Mouse (Mus musculus) WW6 (cell line): Measurements from ENCODE around the gene Zfp82.

ENCODE experiments used
- DNase-seq: peaks from one replicate; pipeline ENCODE4 v3.0.0-alpha.2; 2013; ENCODE audit warnings: low read depth, low spot score

Zfp82 gene

DNA sequence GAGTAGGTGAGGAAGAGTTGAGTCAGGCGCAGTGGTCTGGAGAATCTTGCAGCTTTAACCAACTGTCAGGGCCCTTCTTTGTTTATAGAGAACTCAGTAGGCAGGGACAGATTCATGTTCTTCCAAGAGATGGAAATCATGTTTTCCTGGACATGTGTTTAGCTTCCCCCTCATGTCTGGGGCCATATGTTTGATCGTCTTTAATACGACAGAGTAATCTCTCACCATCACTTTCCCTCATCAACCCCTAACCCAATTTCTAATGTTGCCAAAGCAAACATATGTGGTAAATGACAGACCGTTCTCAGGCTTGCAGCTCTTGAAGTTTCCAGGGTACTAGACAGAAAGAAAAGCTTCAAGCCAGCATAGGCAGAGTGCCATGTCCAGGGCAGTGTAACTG lies 24.6 kb downstream of the Zfp82 start:
- no peak for DNase-seq

DNA sequence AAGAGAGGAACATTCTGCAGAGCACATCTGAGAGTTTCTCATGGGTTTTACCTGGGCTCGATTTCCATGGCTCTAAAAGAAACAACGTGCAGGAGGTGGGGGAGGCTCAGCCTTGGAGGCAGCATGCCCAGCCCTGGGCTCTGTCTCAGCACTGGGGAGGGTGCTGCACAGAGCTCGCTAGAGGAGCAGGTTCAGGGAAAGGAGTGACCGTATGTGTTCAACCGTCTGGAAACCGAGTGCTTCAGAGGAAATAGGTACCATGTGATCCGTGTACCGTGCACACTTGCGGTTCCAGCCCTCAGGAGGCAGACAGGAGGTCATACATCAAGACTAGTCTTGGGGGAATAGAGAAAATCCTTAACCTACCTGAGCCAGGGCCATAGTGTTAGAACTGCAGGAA lies 28.3 kb downstream of the Zfp82 start:
- DNase-seq, result no peak

DNA sequence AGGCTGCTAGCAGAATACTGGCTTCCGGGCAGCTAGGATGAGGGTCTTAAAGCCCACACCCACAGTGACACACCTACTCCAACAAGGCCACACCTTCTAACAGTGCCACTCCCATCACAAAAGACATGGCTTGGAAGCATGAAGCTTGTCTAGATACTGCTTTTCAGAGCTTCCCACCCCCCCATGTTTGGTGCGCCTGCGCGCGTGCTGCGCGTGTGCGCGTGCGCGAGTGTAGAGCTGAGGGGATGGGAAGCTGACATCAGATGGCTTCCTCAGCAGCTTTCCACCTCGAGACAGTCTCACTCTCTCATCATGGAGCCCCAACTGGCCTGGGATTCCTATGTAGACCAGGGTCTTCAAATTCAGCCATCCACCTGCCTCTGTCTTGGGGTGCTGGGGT lies 38.4 kb downstream of the Zfp82 start:
- DNase-seq, result peak; percentile 73

DNA sequence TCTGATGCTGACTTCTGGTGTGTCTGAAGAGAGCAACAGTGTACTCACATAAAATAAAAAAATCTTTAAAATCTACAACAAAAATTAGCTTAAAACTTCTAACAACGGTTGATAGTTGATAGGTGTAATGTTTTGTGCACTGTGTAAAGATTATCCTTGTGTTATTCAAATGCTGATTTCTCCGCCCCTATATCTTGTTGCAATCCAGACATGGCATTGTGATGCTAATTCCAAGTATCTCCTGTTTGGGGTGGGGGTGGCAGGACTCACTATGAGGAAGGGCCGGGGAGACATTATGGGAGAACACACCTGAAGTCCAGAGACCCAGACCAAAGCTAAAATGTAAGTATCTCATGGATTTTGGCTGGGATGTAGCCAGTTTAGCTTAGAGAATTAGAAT lies 41.3 kb downstream of the Zfp82 start:
- DNase-seq, result peak; percentile 39

DNA sequence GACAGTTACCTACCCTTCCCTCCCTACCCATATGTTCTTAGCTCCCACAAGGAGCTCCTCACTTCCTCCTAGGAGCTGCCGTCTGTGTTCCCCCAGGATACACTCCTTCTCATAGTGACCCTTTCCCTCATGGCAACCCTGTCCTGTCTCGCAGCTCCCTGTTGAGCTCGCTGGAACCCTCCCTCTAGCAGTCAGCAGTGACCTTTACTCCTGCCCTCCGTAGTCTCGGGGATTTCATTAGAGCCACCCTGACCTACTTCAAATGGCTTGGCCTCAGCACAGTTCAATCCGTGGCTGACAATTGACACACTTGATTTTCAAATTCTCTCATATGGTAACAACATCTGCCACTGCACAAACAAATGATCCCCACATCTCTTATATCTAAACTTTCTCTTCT lies 42.0 kb downstream of the Zfp82 start:
- DNase-seq, result no peak

DNA sequence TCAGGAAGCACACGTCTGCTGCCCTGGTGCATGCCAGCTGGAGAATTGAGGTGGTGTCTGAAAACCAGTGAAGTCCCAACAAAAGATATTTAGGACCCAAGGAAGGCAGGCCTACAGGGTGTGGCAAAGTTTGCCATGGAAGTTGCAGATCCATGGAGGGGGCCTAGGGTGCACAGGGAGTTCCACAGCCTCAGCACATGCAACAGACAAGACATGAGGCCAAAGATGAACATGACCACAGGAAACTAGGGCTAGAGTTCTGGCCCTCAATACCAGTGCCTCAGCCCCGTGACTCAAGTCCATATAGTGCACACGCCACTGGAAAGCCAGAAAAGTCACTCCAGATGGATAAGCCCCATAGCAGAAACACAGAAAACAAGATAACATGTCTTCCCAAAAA lies 44.1 kb downstream of the Zfp82 start:
- no peak for DNase-seq

DNA sequence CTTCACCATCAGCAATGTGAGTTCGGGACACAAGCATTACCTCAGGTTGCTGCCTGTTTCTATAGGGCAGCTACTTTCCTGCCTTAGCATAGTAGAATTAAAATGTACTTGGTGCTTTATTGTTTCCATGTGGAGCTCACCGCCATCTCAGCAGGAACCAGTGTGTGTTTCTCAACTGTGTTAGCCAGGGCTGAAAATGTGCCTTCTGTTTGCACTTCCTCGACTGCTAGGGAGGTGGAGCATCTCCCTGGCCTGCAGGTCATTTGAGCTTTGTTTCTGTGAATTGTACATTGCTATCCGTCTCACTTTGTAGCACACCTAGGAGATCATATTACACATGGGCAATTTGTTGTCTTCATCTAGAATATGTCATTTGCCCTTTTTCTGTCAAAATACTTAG lies 45.4 kb downstream of the Zfp82 start:
- DNase-seq, result no peak

DNA sequence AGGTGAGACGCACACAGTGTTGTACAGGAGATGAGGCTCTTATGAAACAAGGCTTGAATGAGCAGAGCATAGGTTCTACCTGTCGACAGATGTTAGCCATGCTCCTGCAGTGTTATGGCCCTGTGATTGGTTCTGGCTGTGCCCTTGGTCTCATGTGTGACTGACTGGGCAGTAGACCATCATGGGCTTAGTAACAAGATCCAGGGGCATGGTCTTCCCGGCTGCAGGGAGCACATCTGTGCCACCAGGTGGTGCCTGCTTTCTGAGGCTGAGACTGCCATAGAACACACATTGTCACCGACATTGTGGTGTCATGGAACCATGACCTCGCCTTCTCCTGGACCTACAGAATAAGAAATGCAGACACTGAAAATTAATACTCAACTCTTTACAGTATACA lies 47.3 kb downstream of the Zfp82 start:
- no peak for DNase-seq

DNA sequence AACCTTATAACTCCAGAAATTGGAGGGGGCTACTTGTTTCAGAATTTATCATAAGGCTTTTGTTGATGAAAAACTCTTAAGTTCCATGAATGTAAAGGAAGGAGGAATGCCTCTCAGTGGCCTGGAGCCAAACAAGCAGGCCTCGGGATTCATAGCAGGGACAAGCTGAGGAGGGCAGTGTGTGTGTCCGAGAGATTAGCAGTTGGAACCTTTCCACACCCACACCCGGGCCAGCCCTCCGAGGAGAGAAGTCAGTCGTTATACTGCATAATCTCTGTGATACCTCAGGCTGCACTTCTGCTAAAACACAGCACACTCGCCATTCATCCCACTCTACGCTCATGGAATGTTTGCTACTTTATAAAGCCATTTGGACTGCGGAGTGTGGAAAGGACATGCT lies 48.9 kb downstream of the Zfp82 start:
- no peak for DNase-seq

DNA sequence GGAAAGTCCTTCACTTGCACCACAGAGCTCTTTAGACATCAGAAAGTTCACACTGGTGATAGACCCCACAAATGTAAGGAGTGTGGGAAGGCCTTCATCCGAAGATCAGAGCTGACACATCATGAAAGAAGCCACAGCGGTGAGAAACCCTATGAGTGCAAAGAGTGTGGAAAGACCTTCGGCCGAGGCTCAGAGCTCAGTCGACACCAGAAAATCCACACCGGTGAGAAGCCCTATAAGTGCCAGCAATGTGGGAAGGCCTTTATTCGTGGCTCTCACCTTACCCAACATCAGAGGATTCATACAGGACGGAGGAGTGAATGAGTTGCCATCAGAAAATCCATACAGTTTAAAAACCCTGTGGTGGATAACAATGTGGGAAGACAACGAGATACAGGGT lies 49.4 kb downstream of the Zfp82 start:
- DNase-seq, result no peak

DNA sequence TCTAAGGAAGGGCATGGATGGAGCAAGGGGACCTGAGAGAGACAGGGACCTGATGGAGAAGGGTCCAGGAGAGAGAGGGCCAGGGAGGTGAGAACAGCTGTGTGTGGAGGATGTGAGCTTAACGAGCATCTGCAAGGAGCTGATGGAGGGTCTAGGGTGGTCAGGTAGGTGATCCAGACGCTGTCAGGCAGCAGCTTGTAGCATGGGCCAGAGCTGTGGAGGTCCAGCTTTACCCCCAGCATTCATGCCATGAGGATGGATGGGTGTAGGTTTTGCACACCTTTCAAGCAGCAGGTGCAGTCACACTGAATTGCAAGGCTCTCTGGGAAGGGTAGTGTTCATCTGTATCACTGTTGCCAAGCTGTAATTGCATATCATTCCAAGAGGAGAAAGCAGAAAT lies 53.2 kb downstream of the Zfp82 start:
- no peak for DNase-seq

DNA sequence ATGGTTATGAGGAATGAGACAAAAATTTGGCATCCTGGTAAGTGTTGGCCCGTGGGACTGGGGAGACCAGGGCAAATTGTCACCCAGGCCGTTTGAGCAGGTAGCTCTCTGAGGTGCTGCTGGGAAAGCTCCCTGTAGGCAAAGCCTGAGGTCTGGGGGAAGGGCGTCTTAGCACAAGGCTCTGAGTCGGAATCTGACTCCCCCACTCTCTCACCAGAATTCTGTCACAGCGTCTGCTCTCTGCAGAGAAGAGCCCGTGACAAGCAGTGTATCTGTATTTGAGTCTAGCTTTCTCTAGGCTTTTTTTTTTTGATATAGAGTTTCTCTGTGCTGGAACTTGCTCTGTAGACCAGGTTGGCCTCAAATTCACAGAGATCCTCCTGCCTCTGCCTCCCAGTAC lies 55.5 kb downstream of the Zfp82 start:
- DNase-seq, result no peak

DNA sequence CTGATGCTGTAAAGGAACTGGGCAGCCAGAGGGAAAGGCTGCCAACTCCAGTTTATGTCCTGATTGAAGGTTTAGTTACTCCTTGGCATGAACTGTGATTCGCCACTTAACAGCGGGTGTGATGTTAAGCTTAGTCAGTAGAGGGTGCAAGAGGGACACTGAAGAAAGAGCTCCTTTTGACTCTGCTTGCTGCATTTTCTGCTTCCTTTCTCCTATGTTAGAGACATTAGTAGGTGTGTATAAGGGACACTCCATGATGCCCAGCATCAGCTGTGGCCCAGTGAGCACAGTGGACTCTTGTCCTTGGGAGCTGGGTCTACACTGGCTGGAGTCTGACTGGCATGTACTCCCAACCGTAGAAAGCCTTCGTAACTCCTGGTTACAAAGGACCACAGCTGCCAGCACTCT lies 59.7 kb downstream of the Zfp82 start:
- DNase-seq, result no peak

DNA sequence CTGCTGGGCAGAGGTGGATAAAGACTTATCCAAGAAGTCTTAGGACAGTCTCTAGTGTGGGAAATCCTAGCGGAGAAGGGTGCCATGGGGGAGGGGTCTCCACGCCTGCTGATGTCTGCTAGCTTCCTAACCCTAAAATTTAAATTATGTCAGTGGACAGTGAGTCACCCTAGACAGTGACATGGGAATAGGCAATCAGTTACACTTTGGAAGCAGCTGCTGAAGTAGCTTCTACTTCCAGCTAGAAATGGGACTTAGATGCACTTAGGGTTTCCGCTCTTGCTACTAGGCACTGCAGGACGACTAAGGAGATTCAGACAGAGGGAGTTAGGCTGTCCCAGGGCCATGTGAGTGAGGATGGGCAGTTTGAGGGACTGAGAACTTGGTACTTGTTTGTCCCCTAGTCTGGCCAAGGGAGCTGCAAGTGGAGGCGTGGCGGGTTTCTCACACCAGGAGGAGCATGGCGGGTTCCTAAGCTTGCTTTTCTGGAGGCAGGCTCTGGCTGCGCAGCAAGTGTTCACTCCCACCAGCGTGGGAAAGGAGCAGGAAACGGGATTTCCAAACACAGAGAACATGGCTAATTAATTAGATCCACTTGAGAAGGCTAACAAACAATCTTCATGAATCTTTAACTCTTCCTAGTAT lies 62.0 kb downstream of the Zfp82 start:
- no peak for DNase-seq

DNA sequence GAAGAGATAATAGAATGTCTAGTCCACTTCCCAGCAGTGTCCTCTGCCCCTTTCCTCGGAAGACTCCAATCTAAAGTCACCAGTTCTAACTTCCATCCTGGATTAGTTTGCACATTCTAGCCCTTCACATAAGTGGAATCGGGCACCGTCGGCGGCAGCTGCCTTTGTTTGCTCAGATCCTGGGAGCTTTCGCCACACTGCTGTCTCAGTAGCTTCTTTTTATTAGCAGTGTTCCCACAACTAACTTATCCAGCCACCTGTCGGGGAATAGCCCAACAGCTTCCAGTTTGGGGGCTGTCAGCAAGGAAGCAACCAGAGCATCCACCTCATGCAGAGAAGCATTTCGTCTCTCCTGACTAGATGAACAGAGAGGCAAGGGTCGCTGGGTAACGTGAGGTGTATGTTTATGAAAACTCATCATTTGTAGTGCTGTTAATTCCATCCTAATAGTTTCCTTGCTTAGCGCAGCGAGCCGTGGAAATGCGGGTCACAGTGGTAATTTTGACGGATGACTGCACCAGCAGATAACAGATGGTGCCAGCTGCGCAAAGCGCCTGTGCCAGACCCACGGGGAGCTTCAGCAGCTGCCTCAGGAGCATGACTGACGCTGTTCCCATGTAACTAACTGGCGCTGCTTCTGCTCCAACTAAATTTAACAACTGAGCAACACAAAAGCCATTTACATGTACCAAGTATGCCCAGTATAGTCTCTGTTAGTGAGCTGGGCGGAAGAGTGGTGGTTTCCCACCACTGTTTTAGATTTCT lies 63.2 kb downstream of the Zfp82 start:
- no peak for DNase-seq

DNA sequence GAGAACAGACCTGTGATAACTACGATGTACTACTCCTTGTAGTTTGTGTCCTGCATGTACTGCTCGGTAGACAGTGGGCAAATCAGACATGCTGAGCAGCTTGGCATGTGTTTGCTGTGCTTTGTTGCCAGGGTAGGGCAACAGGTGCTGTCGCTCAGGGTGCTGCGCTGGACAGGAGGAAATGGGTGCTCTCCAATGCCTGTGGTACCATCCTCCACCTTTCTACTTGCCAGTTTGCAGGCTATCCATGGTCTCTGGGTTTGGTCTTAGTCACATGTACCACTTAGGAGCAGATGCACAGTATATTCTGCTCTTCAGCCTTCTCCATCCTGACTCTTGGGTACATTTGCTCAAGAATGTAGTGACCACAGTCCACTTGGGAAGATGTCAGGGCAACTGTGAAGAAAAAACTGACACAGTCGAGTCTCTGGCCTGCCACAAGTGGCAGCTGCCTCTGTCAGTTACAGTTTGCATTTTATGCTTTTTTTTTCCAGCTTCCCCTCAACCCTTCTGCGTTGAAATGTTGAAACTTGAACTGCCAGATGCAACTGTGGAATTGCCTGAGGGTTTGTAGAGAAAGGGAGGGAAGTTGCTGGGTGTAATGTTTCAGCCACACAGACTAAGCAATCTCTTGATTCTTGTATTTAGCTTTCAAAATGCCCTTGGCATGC lies 64.5 kb downstream of the Zfp82 start:
- DNase-seq, result no peak

DNA sequence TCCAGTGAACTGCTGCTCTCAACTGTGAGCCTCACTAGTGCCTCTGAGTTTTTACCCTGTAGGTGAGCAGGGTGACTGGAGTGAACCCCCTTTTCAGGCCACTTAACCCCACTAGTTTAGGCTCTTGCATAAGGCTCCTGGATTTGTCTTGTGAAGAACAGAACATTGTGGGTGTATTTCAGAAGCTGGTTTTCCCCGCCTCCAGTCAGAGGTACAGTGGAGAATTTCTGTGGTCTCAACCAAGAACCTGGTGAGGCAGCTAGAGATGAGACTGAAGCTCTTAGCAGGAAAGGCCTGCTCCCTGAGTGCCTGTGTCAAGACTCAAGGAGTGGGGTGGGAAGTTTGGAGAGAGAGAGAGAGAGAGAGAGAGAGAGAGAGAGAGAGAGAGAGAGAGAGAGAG lies 65.1 kb downstream of the Zfp82 start:
- no peak for DNase-seq
